Mouse (Mus musculus) erythroblast, embryonic 14.5 days (primary cell): ENCODE data around the gene Efna5.

Experiments
- GATA1 ChIP-seq: IDR thresholded peaks from 2 replicates; pipeline ENCODE4 v1.6.1; 2012; ENCODE audit warnings: low read length, inconsistent platforms, mixed read lengths
- TAL1 ChIP-seq: IDR thresholded peaks from 3 replicates; pipeline ENCODE4 v1.6.1; 2012; ENCODE audit warnings: low read length, inconsistent platforms, mixed read lengths

- no peak for TF ChIP-seq GATA1
- TF ChIP-seq TAL1: no peak
Observed at GRCm38 (mm10) chr17:62845656-62846055, 35.5 kb downstream of the Efna5 start.
